Mouse (Mus musculus) lung, postnatal 0 days (tissue): ENCODE results near the gene Catsperg1.

Experiments
- CTCF ChIP-seq: IDR thresholded peaks from 2 replicates; pipeline ENCODE4 v1.5.1; 2016; ENCODE audit warnings: antibody characterized with exemption, mild to moderate bottlenecking
- EP300 ChIP-seq: IDR thresholded peaks from 2 replicates; pipeline ENCODE4 v1.6.1; 2016; ENCODE audit warnings: antibody characterized with exemption, mild to moderate bottlenecking, control low read depth

DNA sequence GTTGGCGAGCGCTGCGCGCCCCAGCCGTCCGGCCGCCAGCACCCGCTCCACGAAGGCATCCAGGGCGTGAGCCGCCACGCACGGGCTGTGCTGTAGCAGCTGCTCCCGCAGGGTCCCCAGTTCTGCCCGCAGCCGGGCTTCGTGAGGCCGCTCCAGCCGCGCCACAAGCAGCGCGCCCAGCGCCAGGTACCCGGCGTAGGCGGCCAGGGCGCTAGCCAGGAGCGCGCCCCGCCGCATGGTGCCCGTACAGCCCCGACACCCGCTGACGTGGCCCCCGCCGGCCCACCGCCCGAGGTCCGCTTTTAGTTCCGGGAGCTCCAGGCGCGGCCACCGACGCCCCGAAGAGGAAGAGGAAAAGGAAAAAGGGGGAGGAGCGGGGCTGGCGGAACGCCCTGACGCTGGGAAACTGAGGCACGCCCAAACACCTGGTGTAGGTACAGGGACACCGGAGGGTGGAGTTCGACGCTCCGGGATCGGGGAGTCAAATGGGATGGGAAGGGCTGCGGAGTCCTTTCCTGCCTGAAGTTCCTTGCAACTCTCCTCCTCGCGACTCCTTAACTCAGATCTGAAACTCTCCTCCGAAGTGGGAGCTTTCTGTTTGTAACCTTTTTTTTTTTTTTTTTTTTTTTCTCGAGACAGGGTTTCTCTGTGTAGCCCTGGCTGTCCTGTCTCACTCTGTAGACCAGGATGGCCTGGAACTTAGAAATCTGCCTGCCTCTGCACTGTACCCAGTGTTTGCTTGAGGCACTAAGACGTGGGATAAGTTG lies 18.6 kb upstream of the Catsperg1 start, which contains the start of gene Kcnk6:
- TF ChIP-seq CTCF (no peak), EP300 (no peak)
